Mouse (Mus musculus) hindbrain, embryonic 12.5 days (tissue): ENCODE data around the gene Ush1c. TPM values are rescaled to one million over a fixed set of nuclear protein-coding genes. Genes with fewer than 3 reads are reported as not detected.

Source experiments
- ATAC-seq: fragments of 200-750 bp; cut with Nextera tagmentation; 2 replicates; pipeline ENCODE4 v1.8.0; 2017; ENCODE audit warnings: moderate TSS enrichment; ENCODE audit not compliant: low FRiP score
- H3K27ac ChIP-seq: fragments of 300-500 bp; sonication (generic); 2 replicates; pipeline ENCODE4 v1.5.1; 2016; ENCODE audit warnings: mild to moderate bottlenecking
- H3K27me3 ChIP-seq: fragments of 300-500 bp; sonication (generic); 2 replicates; pipeline ENCODE4 v1.6.1; 2016; ENCODE audit warnings: mild to moderate bottlenecking
- H3K36me3 ChIP-seq: fragments of 300-500 bp; sonication (generic); 2 replicates; pipeline ENCODE4 v1.6.1; 2016; ENCODE audit warnings: mild to moderate bottlenecking
- H3K4me1 ChIP-seq: fragments of 300-500 bp; sonication (generic); 2 replicates; pipeline ENCODE4 v1.6.1; 2016
- H3K4me2 ChIP-seq: fragments of 300-500 bp; sonication (generic); replicated peaks from 2 replicates; pipeline ENCODE4 v1.6.1; 2016; ENCODE audit warnings: mild to moderate bottlenecking
- H3K4me3 ChIP-seq: fragments of 300-500 bp; sonication (generic); 2 replicates; pipeline ENCODE4 v1.5.1; 2016; ENCODE audit warnings: mild to moderate bottlenecking
- H3K9ac ChIP-seq: fragments of 300-500 bp; sonication (generic); 2 replicates; pipeline ENCODE4 v1.6.1; 2016; ENCODE audit warnings: mild to moderate bottlenecking, moderate library complexity
- H3K9me3 ChIP-seq: fragments of 300-500 bp; sonication (generic); replicated peaks from 2 replicates; pipeline ENCODE4 v1.6.1; 2016; ENCODE audit warnings: mild to moderate bottlenecking
- WGBS: fragments of 180-500 bp; shearing (Covaris S2); methylation state at CpG from one replicate; pipeline ENCODE4 v1.1.7; 2016; 5-methylcytosine and 5-hydroxymethylcytosine counted together
- polyA plus RNA-seq: library from polyadenylated mRNA; unstranded; fragments of >200 nt; fragmentation: Nextera tagmentation; extraction: Ambion mirVana; gene quantifications from 2 replicates; pipeline ENCODE4 v1.2.1, GENCODE M21; 2016

The Ush1c gene
- polyA plus RNA-seq, 1 experiment from 2014 or later = 4.1 TPM

DNA sequence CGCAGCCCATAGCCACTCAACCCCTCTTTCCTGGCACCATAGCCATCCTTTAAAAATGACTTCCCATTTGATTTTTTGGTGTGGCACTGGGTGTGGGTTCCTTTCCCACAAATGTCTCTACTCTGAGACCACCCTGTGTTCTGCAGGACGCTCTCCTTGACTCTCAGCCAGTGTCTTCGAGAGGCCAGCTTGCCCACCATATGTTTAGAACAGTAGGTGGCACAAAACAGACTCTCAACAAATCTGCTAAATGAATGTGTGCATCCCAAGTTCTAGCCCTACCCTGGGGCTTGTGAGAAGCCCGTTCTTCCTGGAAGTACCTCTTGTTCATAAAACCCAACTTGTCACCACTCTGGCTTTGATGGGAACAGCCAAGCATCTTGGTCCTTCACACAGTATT lies 1.8 kb upstream of the Ush1c start:
- Histone ChIP-seq H3K4me1 (peaks cover 17% of the 10 kb centered on the region), H3K9ac (no peak overlapping the region), H3K27me3 (peaks cover 13% of the 10 kb centered on the region; the same call in 1 of the 2 replicates), H3K9me3 (no peaks in the 10 kb centered on the region), H3K36me3 (no peaks in the 10 kb centered on the region), H3K27ac (no peak overlapping the region), H3K4me2 (no peak overlapping the region), H3K4me3 (no peak overlapping the region)
- WGBS = 88% methylated on average over 4 of the region's 4 CpGs
- no peak for ATAC-seq

DNA sequence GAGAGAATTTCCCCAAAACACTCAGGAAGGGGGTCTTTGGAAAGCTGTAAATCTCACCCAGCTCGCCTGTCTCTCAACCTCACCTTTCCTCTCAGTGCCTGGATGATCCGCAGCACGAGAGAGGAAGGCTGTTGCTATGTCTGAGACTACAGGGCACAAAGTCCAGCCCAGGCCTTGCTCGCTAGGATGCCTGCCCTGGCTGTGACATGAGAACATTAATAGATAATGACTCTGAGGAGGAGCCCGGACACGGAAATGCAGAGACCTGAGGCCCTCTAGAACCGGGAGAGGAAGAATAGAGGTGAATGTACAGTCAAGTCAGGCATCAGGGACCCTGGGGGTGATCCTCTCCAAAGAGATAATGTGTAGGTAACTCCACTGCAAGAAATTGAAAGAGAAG lies 1.1 kb downstream of the Ush1c start:
- H3K4me3 ChIP-seq = no peak overlapping the region
- no peak overlapping the region for H3K4me2 ChIP-seq
- H3K9me3 ChIP-seq = no peaks in the 10 kb centered on the region
- H3K9ac ChIP-seq = no peak overlapping the region
- no peaks in the 10 kb centered on the region for H3K36me3 ChIP-seq
- H3K27ac ChIP-seq = no peak overlapping the region
- ATAC-seq = no peak
- WGBS = 71% methylated on average over 7 of the region's 7 CpGs
- H3K27me3 ChIP-seq = peaks cover 13% of the 10 kb centered on the region; the same call in 1 of the 2 replicates
- peaks cover 12% of the 10 kb centered on the region for H3K4me1 ChIP-seq

DNA sequence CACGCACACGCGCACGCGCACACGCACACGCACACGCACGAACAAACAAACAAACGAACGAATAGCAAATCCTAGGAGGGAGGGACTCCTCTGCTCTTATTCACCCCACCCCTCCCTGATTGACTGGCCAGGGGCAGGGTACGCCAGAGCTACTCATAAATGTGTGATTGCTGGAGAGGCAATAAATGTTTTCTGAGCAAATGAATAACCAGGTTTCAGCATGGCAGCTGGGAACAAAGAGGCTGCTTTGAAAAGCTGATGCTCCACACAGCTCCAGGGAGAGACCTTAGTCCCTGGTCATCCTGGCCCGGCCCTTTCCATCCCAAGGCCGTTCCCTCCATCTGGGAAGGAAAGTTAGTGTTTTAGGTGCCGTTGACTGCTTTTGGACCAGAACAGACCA lies 1.9 kb downstream of the Ush1c start:
- no peak for ATAC-seq

DNA sequence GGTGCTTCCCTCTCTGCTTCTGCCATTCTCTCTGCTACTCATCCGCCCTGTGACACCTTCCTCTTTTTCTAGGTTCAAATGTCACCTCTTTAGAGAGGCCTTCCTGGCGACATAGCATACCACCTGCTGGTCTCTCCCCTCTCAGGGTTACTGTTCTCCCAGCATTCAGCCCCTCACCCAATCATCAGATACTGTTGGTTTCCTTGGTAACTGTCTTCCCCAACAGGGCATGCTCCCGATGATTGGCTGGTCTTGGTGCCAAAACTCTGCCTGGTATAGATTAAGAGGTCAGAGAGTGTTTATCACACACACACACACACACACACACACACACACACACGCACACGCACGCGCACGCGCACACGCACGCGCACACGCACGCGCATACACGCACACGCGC lies 2.4 kb downstream of the Ush1c start:
- no peaks in the 10 kb centered on the region for H3K9me3 ChIP-seq
- peaks cover 12% of the 10 kb centered on the region for H3K4me1 ChIP-seq
- ATAC-seq = no peak
- H3K27ac ChIP-seq = no peak overlapping the region
- H3K27me3 ChIP-seq = peaks cover 13% of the 10 kb centered on the region; the same call in 1 of the 2 replicates
- peak overlapping the region; percentile 7; the same call in 1 of the 2 replicates for H3K4me2 ChIP-seq
- WGBS = 74% methylated on average over 18 of the region's 18 CpGs
- no peak overlapping the region for H3K4me3 ChIP-seq
- H3K36me3 ChIP-seq = no peaks in the 10 kb centered on the region
- no peak overlapping the region for H3K9ac ChIP-seq

More for the DNA sequence above, 1.9 kb downstream of the Ush1c start:
- H3K4me3 ChIP-seq = no peak overlapping the region
- WGBS = 83% methylated on average over 15 of the region's 15 CpGs
- H3K4me1 ChIP-seq = peaks cover 12% of the 10 kb centered on the region
- peaks cover 13% of the 10 kb centered on the region; the same call in 1 of the 2 replicates for H3K27me3 ChIP-seq
- peak overlapping the region; percentile 7; the same call in 1 of the 2 replicates for H3K4me2 ChIP-seq
- H3K36me3 ChIP-seq = no peaks in the 10 kb centered on the region
- H3K9ac ChIP-seq = no peak overlapping the region
- peak overlapping the region; percentile 6; the same call in 1 of the 2 replicates for H3K27ac ChIP-seq
- H3K9me3 ChIP-seq = no peaks in the 10 kb centered on the region

DNA sequence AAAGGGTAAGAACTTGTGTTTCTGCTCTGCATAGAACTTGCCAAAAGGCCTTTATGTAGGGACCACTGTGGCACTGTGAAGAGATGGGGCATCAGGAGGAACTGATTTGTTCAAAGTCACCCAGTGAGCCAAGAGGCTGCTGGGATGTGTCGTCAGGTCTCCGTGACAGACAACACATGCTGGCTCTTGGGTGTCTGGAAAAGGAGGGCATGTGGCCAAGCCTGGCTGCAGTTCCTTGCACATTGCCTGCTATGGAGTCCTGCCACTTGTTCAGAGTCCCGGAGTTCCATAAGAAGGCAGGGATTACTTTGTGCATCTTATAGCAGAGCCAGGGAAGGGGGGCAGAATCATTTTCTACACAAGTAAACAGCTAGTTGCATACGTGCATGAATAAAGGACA lies 11.4 kb downstream of the Ush1c start:
- no peaks in the 10 kb centered on the region for H3K36me3 ChIP-seq
- H3K4me1 ChIP-seq = peaks cover 16% of the 10 kb centered on the region; the same call in 1 of the 2 replicates
- no peak for ATAC-seq
- no peak overlapping the region for H3K9ac ChIP-seq
- H3K27ac ChIP-seq = 0 out of 2 replicates have a peak overlapping the region, but pooled peaks have one; percentile 35
- no peak overlapping the region for H3K4me3 ChIP-seq
- H3K4me2 ChIP-seq = no peak overlapping the region
- 0 out of 2 replicates have a peak, but pooled peaks cover 3% of the 10 kb centered on the region for H3K27me3 ChIP-seq
- H3K9me3 ChIP-seq = no peaks in the 10 kb centered on the region
- 69% methylated on average over 4 of the region's 4 CpGs for WGBS

DNA sequence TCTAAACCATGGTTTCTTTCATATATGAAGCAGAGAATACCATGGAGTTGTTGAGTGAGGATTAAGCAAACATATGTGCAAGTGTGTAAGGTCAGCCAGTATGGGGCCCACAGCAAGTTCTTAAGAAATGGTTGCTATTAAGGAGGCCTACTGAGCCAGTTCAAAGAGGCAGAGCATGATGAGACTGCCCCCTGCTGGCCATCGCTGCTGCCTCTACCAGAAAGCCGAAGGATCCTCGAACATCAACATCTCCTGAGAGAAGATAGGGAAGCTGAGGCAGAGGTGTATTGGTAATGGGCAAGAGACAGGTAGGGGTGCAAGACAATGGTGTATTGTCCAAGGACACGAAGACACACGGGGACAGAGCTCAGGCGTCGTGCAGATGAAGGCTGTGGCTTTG lies 12.1 kb downstream of the Ush1c start:
- H3K36me3 ChIP-seq = no peaks in the 10 kb centered on the region
- H3K27ac ChIP-seq = no peak overlapping the region
- no peak overlapping the region for H3K4me3 ChIP-seq
- 0 out of 2 replicates have a peak, but pooled peaks cover 3% of the 10 kb centered on the region for H3K27me3 ChIP-seq
- no peak overlapping the region for H3K9ac ChIP-seq
- H3K4me2 ChIP-seq = no peak overlapping the region
- no peak for ATAC-seq
- H3K9me3 ChIP-seq = no peaks in the 10 kb centered on the region
- 29% methylated on average over 7 of the region's 7 CpGs for WGBS
- H3K4me1 ChIP-seq = peaks cover 16% of the 10 kb centered on the region; the same call in 1 of the 2 replicates

DNA sequence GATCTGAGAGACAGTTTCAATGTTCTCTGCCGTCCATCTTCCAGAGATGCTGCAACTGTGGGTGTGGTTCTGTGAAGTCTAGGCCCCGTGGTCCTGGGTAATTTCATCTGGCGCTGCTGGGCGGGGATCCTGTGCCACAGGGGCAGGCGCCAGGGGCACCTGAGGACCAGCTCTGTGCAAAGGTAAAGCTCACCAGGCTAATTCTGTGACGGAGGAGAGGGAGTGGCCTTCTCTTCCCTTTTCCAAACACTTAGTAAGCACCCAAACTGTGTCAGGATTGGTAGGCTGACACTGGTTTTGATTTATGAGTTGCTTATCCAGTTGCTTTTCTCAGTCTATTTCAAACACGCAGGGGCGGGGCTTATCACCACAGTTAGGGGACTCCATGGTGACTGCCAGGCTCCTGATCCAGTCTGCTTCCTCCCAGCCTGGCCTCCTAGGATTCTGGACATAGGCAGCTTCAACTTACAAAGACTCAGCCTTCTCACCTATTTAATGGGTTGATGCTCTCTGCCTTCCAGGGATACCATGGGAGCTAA lies 17.6 kb downstream of the Ush1c start:
- H3K4me1 ChIP-seq = peaks cover 5% of the 10 kb centered on the region; the same call in 1 of the 2 replicates
- WGBS = 76% methylated on average over 8 of the region's 8 CpGs
- H3K27me3 ChIP-seq = 0 out of 2 replicates have a peak, but pooled peaks cover 3% of the 10 kb centered on the region
- H3K9me3 ChIP-seq = no peaks in the 10 kb centered on the region
- H3K4me2 ChIP-seq = no peak overlapping the region
- no peak for ATAC-seq
- H3K4me3 ChIP-seq = no peak overlapping the region
- H3K36me3 ChIP-seq = no peaks in the 10 kb centered on the region
- no peak overlapping the region for H3K27ac ChIP-seq
- no peak overlapping the region for H3K9ac ChIP-seq

DNA sequence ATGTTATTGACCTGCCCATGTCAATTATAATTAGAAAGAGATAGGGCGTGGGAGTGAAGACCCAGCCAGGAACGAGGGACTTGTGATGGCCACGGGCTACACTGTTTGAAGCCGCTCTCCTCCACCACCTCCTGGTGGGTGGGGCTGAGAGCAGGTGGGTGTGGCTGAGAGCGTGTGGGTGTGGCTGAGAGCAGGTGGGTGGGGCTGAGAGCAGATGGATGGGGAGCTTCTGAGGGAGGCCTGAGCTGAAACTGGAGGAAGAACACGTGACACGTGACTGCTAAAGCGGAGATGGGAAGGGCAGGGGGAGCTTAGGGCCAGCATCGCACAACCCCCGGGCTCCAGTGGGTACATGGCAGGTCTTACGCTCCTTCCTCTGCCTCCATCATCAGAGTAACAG lies 19.9 kb downstream of the Ush1c start:
- H3K4me2 ChIP-seq = no peak overlapping the region
- no peaks in the 10 kb centered on the region for H3K9me3 ChIP-seq
- WGBS = 12% methylated on average over 11 of the region's 11 CpGs
- H3K4me1 ChIP-seq = peaks cover 5% of the 10 kb centered on the region; the same call in 1 of the 2 replicates
- ATAC-seq = peak; percentile 67; the same call in 1 of the 2 replicates
- H3K4me3 ChIP-seq = no peak overlapping the region
- no peak overlapping the region for H3K9ac ChIP-seq
- H3K27ac ChIP-seq = no peak overlapping the region
- H3K27me3 ChIP-seq = 0 out of 2 replicates have a peak, but pooled peaks cover 3% of the 10 kb centered on the region
- H3K36me3 ChIP-seq = no peaks in the 10 kb centered on the region

DNA sequence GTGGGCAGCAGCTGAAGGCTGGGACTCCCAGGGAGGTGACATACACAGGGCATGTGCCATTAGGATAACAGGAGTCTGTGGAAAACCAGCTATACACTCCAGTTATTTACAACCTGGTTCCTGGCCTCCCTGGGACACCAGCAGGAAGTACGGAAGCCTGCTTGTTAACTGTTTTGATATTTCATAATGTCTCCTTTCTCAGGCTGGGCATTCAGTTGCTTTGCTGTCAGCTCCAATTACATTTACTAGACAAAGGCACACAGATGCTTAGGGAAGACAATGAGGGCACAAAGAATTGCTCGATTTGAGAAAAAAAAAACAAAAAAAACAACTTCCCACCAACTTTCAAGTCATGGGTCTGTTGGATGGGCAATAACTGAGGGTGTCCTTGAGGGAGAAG lies 21.8 kb downstream of the Ush1c start:
- ATAC-seq = no peak
- Histone ChIP-seq H3K36me3 (no peaks in the 10 kb centered on the region), H3K27ac (no peak overlapping the region), H3K4me1 (peaks cover 5% of the 10 kb centered on the region; the same call in 1 of the 2 replicates), H3K27me3 (0 out of 2 replicates have a peak, but pooled peaks cover 3% of the 10 kb centered on the region), H3K9ac (no peak overlapping the region), H3K4me3 (no peak overlapping the region), H3K4me2 (no peak overlapping the region), H3K9me3 (no peaks in the 10 kb centered on the region)
- WGBS = 65% methylated on average over 2 of the region's 2 CpGs

DNA sequence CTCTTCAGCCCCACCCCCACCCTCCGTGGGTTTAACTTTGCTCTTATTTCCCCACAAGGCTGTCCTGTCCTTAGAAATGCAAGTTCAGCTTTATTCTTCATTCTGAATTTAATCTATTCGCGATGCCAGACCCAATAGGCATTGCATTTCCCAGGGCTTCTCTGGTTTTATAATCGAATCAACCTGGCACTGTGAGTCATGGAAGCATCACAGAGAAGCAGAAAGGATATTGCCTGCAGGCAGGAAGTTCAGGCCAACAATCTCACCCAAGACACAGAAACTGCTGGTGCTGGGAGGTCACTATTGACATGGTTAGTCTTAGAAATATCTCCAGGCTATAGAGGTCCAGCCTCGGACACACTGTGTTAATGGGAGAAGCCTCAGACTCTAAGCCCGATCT lies 28.0 kb downstream of the Ush1c start:
- Histone ChIP-seq H3K4me2 (no peak overlapping the region), H3K4me3 (no peak overlapping the region), H3K9me3 (no peaks in the 10 kb centered on the region), H3K9ac (no peak overlapping the region), H3K36me3 (no peaks in the 10 kb centered on the region), H3K4me1 (no peaks in the 10 kb centered on the region), H3K27me3 (no peaks in the 10 kb centered on the region), H3K27ac (no peak overlapping the region)
- 89% methylated on average over 6 of the region's 6 CpGs for WGBS
- no peak for ATAC-seq

DNA sequence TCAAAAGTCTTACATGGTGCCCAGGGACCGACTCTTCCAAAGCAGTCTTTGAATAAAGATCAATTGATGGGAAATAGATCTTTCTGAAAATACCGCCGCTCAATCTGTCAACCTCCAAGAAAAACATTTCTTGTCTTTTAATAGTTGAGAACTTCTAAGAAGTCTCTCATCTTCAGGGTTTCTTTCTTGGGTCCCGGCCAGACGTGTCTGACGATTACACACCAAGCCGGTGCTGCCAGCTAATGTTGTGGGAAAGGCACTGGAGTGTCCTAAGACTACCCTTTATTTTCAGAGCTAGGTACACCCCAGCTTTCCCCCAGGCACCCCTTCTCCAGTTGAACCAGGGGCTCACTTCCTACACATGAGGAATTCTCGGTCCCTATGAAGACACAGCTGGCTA lies 30.2 kb downstream of the Ush1c start:
- H3K9me3 ChIP-seq = no peaks in the 10 kb centered on the region
- no peaks in the 10 kb centered on the region for H3K36me3 ChIP-seq
- ATAC-seq = no peak
- H3K4me2 ChIP-seq = no peak overlapping the region
- no peaks in the 10 kb centered on the region for H3K27me3 ChIP-seq
- no peak overlapping the region for H3K27ac ChIP-seq
- H3K4me1 ChIP-seq = no peaks in the 10 kb centered on the region
- no peak overlapping the region for H3K4me3 ChIP-seq
- no peak overlapping the region for H3K9ac ChIP-seq
- 94% methylated on average over 8 of the region's 8 CpGs for WGBS

DNA sequence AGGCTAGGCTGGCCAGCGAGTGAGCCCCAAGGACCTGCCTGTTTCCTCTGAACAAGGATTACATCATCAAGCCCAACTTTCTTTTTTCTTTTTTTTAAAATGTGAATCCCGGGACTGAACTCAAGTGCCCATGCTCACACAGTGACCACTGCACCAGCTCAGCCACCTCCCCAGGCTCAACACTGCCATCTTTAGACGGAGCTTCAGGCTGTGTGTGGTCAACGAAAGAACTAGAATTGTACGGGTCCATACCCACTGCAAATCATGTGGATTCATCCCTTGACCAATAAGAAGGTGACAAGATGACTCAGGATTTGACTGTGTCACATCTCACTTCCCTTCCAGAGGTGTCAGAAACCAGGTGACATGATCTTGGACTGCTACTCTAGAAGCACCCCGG lies 33.5 kb downstream of the Ush1c start:
- Histone ChIP-seq H3K4me3 (no peak overlapping the region), H3K27ac (no peak overlapping the region), H3K4me1 (peaks cover 6% of the 10 kb centered on the region), H3K9me3 (no peaks in the 10 kb centered on the region), H3K9ac (no peak overlapping the region), H3K4me2 (no peak overlapping the region), H3K27me3 (no peaks in the 10 kb centered on the region), H3K36me3 (no peaks in the 10 kb centered on the region)
- ATAC-seq = no peak
- WGBS = 69% methylated on average over 6 of the region's 6 CpGs

DNA sequence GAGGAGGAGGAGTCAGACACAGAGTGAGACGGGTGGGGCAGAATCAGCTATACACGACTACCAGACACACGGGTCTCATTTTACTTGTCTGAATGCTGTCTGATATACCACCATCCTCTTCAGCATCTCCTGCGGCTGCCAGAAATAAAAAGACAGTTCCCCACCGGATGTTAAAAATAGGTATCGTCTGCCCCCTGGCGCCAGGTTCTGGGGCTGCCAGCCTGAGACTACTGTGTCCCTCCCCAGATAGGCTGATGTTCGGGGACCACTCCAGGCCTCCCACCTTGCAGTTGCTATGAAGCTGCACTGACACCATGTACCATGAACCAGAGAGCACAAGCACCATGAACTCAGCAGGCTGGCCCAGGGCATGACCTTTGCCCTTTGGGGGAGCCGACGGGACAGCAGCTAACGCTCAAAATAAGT lies 34.2 kb downstream of the Ush1c start:
- Histone ChIP-seq H3K4me2 (no peak overlapping the region), H3K27ac (no peak overlapping the region), H3K9ac (no peak overlapping the region), H3K4me1 (peaks cover 6% of the 10 kb centered on the region), H3K36me3 (no peaks in the 10 kb centered on the region), H3K4me3 (no peak overlapping the region), H3K9me3 (no peaks in the 10 kb centered on the region), H3K27me3 (no peaks in the 10 kb centered on the region)
- WGBS = 44% methylated on average over 11 of the region's 11 CpGs
- peak; percentile 32; the same call in 1 of the 2 replicates for ATAC-seq
